Mouse (Mus musculus): ENCODE data around the gene Spock3.
"Not testable (repeated sequence)": the region's sequence is repeated elsewhere in the genome, so short reads cannot be mapped to it uniquely, and the experiment has no call there.

Spock3 gene

DNA sequence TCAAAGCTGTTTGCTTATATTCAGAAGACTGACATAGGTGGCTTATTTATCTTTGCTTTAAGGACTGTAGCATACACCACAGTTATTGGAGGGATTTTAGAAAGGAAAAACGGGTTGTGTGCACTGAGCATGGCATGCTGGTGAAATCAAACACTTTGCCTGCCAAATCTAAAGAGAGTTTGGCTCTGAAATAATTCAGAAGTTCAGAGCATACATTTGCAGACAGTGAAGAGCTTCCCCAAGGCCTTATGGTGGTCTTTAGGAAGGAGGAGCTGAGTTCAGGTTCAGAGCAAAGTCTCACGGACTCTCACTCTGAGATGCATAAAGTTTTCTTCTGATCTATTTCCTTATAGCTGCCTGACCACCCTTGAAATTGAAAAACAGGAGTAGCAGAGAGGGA lies at the start of gene Spock3:
Gene Spock3, plus strand, starts transcription at position 301 of the 400 bp plus-strand sequence.
- DNase-seq, result no peak

DNA sequence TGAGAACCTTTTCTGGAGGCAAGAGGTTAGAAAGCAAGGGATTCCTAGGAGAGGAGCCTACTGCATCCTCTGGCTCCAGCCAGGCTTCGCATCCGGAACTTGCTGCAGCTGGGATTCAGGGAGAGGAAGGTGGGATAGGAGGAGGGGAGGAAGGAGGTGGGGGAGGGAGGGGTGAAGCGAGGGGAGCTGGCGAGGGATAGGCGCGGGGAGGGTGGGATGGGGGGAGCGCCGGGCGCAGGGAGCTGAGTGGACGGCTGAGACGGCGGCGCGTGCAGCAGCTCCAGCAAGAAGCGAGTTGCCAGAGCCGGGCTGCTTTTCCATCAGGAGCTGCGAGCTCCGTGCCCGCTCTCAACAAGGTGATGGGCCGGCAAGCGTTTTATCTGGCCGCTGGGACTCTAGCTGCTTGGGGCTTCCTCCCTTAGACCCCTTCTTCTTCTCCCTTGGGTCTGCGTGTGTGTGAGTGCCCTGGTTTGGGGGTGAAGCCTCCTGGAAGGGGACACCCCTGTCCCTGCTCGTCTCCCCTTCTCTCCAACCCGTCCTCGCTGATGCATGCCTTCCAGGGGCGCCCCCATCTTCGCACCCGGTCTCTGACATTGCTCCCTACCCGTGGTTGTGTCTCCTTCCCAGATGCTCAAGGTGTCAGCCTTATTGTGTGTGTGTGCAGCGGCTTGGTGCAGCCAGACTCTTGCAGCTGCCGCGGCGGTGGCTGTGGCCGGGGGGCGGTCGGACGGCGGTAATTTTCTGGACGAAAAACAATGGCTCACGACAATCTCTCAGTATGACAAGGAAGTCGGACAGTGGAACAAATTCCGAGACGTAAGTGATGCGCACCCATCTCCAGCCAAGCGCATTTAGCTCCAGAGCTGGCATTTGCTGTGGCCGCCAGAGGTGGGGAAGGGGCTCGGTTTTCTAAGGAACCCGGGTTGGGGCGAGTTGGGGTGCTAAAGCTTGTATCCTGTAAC lies 645 bp downstream of the Spock3 start:
- no peak for DNase-seq

DNA sequence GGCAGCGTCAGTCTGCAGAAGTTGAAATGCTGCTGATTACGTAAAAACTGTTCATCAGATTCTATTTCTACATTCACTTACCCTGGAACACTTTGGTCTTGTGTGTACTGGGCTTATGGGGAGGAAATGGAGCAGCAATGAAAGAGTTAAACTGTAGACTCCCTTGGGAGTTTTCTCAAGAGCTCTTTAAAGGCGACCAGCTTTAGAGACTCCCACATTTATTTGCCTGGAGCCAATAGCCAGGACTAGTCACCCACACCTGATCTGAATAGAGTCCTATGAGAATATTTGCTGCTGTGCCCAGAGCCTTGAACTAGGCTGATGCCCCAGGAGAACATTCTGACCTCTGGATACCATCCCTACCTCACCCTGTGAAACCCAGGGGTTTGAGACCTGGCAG lies 1.7 kb downstream of the Spock3 start:
- no peak for DNase-seq

DNA sequence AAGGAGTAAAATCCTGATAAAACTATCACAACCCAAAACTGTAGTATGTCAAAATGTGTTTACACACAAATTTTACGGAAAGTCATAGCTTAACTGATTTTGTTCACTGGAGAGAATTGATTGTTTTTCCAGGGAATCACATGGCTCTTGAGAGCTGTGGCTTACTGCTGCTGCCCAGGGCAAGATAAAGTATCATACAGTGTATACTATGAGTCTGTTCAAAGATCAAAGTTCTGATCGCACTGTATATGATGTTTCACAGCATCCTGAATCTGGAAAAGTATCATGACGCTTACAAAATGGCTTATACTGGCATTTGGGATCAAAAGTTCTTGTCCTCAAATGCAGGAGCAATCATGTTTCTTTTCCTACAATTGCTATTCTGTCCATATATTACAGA lies 11.8 kb downstream of the Spock3 start:
- no peak for DNase-seq

DNA sequence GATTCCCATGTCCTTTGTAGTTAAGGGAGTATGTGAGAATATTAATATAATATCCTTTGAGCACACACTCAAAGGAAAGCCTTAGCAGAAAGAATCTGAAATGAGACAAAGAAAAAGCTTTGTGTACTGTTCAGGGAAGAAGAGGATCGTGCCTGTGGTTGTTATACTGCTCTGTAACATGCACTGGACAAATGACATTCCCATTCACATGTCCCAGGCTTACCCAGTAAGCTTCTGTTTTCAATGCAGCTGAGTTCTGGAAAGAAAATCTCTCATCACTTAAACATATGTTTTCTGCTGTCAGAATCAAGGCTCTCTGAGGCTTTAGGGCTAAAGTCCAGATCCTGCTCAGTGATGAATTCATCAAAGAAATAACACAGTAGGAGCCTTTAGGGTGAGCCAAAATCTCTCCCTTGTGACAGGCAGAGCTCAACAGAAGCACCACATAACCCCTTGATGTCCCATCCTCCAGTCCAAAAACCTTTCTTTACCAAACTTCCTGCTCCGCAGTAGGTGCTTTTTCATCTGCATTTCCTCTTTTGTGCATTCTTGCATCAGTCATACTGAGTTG lies 19.1 kb downstream of the Spock3 start:
- DNase-seq, result no peak

DNA sequence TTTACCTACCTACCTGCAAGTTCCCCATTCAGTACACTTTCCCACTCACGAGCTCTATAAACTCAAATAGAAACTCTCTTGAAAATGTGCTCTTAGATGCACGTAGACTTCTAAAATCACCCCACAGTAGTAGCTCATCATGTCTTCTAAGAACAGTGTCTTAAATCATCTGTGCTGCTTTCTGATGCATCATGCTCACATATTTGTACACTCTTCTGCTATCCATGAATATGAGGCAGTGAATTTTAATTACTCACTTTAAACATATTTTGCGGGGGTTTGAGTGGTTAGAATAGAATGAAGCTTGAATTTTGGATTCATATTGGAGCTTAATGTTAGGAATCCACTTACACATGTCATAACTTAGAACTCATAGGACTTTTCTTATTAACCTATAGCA lies 138.2 kb downstream of the Spock3 start:
- DNase-seq, result no peak

DNA sequence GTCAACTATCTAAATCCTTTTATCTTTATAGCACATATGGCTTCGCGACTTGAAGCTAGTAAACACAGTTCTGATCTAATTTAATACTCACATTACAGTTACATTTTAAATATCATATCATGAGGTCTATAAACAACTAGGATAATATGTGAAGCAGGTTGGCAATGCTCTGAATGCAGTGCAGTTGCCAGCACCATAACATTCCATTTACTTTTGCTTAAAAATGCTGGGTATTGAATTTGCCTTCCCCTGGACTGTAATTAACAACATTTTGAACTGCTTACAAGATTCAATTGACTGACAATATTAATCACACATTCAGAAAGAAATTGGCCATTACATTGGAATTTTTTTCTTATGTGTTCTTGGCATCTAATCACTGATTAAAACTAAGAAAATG lies 147.4 kb downstream of the Spock3 start:
- DNase-seq, result no peak

DNA sequence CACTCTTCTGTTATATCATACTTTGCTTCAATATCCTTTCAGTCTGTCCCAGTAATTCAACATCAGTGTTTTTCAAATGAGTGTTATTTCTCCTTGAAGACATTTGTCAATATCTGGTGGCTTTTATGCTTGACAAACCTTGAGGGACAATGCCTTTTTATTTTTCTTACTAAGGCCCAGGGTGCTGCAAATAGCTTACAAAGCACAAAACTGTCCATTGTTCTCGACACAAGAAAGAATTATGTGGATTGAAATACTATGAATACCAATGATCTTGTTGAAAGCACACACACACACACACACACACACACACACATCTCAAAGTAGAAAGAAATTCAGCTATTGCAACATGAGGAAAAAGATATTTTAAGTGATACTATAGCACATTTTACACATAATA lies 159.0 kb downstream of the Spock3 start:
- peak; percentile 8 for DNase-seq

DNA sequence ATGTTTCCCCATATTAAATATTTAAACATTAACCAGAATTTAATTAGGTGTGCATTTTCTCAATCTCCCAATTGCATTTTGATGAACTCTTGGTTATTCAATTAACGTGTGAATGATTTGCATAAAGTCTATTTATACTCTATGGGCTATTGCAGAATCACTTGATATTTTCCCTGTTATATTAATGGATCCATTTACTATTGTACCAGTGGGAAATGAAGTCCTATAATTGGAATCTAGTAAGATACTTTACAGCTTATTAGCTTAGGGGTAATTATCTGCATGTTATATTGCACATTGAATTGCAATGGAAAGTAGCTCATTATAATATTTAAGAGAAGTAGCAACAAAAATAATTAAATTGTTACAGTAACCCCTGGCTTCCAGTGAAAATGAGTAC lies 162.1 kb downstream of the Spock3 start:
- DNase-seq, result no peak

DNA sequence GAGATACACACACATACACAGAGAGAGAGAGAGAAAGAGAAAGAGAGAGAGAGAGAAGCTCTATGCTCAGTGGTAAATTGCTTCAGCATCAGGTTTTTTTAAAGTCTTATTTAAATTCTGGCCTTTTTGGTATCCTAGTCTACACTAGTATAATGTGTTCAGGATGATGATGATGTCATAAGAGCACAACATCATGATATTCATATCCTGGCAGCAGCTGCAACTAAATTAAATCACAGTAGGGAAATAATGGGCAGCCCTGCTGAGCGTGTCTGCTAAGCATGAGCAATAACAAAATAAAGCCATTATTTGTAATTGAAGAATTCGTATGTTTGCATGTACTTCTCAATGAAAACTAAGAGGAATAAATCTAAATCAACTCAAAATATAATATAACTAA lies 169.7 kb downstream of the Spock3 start:
- DNase-seq, result no peak

DNA sequence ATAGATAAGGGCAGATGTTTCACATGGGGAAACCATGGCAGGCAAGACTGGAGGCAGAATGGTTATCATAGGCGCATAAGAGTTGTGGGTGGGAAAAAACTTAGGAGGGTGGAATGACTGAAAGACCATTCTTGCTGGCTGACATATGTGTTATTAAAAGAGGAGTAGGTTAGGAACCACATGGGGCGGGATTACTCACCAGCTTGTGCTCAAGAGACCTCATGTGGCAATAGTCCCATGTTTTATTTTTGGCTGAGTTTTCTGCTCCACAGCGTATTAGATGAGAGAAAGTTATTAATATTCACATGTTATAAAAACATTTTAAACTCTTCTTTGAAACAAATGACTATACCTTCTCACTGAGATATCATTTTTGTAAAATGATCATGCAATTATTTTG lies 184.6 kb downstream of the Spock3 start:
- no peak for DNase-seq

DNA sequence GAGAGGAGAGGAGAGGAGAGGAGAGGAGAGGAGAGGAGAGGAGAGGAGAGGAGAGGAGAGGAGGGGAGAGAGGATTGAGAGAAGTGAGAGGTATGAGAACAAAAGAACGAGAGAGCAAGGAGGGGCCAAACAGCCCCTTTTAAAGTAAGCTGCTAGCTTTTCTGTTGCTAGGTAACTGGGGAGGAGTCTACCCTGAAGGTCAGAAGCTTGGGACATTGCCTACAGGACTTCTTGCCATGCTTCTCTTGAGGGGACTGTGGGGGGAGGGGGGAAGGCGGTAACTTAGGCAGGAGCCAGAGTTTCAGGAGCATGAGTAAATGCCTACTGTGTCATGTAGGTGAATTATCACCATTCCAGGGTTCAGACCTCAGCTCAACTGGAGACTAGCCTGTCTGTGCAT lies 213.1 kb downstream of the Spock3 start:
- not testable (repeated sequence) for DNase-seq

DNA sequence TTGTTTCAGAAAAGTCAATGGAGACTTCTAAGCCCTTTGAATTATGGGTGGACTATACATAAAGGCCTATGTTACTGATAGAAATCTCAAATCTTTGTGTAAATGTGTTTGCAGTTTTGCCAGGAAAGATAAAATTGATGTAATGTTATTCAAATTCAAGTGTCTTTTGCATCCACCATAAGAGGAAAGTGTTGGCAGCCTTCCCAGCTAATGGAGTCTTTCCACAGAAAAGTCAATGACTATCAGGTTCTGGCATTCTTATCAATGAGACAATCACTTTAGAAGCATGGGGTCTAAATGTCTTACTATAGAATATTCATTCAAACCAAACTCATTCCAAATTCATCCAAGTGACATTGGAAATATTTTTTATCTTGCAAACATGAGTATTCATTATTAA lies 214.5 kb downstream of the Spock3 start:
- DNase-seq, result no peak

DNA sequence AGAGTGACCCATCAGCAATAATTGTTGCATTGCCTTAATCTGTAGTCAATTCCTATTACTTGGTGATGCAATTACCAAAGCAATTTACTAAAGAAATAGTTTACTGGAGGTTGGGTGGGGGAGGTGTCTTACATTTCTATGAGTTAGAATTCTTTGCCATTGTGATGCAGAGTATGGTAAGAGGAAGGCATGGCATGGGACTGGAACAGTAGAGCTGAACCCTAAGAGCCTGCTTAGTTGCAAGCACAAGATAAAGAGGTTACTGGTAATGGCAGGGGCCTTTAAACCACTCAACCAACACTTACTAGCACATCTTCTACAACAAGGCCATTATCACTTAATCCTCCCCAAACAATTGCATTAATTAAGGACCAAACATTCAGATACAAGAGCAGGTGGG lies 219.1 kb downstream of the Spock3 start:
- no peak for DNase-seq

DNA sequence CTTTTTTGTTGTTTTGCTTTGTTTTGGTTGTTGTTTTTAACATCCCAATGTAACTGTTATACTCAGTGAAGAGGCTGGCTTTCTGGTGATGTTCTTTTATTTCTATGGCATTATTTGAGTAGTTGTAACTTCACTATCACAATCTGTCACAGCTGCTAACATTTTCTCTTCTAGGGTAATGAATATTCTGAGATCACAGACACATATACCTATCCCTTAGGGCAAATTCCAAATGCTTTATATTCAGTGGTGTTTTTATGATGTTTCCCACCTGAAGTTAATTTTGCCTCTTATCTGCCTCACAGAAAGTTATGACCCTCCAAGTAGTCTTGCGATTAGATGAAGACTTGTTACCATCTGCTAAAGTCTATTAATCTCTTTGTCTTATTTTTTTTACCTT lies 230.5 kb downstream of the Spock3 start:
- no peak for DNase-seq

DNA sequence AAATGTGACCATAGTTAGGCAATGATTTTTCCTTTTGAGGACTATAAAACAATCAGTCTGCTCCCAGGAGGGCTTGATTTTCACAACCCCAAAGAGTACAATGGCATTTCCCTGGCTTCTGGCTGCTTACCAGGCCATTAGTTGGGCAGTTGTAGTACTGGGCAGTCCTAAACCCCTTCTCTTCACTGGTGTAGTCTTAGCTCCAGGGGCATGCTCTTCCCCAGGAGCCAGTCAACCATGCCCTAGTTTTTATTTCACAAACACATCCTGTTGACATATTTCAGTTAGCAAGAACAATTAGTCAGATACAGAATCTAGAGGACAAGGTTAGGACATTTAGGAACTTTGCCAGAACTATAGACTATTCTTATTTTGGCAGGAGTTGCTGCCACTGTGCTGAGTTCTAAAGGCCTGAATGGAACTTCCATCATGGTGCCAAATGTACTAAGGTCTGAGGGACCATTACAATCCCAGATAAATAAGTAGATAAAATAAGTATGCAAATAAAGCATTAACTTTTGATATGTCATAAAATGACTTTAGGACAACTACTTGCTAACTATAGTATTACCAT lies 308.1 kb downstream of the Spock3 start:
- DNase-seq, result no peak

DNA sequence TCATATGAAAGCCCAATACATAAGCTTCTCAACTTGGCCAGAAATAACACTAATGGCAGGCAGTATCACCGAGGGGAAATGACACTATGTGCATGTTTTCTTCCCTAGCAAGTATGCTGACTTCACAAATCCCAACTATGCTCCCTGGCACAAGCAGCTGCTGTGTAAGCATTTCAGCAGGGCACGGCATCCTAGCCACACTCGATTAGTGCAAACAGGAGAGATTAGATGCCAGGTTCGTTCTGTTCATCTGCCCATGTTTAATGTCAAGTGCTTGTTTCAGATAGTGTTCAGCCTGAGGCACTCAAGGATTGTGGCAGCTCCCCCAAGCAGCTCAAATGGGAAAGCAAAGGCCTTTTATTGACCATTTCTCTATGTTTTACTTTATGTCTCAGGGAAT lies 311.7 kb downstream of the Spock3 start:
- DNase-seq, result no peak

DNA sequence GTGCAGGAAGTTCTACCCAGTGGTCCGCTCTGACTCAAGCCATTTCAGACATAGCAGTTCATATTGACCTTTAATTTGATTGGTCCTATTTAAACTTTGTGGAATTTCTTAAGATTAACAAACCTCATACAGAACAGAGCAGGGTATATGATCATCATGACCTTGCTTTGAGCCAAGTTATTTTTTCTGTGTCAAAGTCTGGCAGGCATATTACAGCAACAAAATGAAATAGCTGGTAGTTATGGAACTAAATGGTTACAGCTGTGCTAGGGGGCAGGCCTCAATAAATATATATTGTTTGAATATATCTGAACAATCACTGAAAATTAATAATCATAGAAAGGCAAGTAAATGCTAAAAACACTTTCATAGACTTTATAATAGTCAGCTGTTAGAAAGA lies 384.6 kb downstream of the Spock3 start:
- DNase-seq, result no peak

DNA sequence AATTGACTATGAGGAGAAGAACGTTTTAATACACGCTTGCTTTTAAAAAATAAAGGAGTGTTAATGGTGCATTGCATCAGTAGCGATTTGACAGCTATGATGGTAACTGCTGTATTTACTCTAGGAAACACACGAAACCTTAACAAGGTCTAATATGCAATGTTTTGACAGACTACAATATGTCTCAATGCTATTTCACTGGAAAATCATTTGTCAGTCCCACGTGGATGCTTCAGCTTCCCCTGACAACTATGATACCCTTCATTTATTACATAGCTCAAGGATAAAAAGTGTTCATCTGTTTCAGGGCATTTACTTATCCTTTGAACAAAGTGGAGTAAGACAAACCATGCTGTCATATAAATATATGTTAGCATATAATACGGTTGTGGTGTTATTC lies 417.8 kb downstream of the Spock3 start:
- DNase-seq, result no peak

DNA sequence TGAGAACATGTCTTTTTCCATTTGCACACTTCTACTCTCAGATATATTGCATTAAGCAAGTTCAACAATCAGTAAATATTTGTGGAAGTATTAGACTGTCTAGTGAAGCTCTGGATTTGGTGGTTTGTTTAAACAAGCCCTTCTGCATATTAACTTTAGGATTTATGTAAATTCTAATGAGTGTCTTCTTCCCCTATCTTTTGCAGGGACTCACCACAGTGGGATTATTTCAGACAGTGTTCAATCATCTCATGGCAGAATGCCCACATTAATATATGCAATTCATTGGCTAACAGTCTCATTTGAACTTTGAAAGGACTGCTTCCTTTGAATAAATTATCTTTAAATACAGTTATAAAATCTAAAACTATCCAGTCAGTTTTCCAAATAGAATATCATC lies 446.9 kb downstream of the Spock3 start:
- DNase-seq, result no peak
